Mouse (Mus musculus) brain, embryonic 18.5 days (tissue): Measurements from ENCODE around the gene Ppcdc.
"Not testable (repeated sequence)": the region's sequence is repeated elsewhere in the genome, so short reads cannot be mapped to it uniquely, and the experiment has no call there.

Experiments
- DNase-seq: peaks from one replicate; pipeline ENCODE4 v3.0.0-alpha.2; 2012; ENCODE audit warnings: low read depth, low spot score

Gene Ppcdc

DNA sequence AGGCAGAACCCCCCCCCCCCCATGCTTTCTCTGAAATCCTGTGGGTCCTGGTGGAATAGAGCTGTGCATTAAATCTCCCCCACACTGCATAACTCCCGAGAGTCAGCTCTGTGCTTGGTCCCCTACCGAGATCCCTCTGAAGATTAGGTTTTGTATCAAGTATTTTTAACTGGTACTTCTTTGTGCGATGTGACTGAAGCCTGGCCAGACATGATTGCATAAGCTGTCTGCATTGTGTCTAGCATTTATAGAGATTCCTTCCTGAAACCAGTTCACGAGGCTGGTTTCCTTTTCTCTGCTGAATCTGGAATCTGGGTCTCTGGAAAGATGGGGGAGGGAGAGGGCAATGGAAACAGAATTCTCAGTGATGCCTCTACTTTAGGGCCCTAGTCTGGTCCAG lies 11.5 kb downstream of the Ppcdc start:
- no peak for DNase-seq

DNA sequence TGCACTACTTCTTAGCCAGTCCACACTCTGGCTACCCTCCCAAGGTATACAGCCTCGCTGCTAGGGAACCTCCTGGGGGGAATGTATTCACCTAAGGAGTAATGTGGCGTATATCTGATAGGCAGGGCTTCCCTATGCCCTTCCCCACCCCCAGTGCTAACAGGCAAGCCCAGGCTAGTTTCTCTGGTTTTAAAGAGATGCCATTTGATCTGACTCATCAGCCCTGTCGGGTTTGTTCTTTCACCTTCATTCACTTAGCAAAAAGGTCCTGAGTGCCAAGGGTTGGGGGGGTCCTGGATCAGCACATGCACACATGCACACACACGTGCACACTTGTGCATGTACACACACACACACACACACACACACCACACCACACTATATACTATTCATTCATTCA lies 12.0 kb downstream of the Ppcdc start:
- no peak for DNase-seq

DNA sequence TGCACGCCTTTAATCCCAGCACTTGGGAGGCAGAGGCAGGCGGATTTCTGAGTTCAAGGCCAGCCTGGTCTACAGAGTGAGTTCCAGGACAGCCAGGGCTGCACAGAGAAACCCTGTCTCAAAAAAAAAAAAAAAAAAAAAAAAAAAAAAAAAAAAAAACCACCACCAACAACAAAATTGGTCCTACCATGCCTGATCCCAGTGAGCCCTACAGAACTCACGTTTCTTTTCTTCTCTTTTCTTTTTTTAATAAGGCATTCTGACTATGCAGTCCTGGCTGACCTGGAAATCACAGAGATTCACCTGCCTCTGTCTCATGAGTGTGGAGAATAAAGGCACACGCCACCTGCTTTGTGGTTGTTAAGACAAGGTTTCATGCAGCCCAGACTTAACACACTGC lies 12.8 kb downstream of the Ppcdc start:
- DNase-seq = not testable (repeated sequence)

DNA sequence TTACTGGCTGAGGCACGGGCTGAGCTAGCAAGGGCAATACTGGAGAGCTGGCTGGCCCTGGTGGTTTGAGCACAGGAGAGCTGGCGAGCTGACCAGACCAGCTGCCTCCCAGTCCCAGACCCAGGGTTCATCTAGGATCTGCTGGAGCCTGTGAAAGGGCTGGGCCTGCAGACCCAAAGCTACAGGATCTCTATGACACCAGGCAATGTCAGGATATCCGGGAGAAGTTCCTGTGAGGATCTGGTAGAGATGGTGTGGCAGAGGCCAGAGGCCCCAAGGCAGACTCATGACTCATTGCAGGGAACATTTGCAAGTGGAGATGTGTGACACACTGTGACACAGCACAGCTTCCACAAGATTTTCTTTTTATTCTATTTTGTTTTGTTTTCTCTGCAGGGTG lies 14.8 kb downstream of the Ppcdc start:
- no peak for DNase-seq

DNA sequence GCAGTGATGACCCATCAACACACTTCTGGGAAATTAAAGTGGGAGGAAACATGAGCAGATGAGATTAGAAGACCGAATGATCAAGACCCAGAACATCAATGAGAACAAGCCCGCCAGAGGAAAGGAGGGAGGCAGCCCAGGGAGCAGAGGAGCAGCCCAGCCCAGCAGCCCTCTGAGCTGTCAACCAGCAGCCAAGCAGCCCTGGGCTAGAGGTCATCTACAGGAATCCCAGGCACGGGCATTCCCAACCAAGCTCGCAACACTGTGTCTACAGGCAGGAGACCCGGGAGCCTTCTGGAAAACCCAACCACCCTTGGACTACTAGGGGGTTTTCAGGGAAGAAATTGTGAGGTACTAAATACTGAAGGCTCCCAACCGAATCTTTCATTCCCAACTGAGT lies 15.9 kb downstream of the Ppcdc start:
- no peak for DNase-seq

DNA sequence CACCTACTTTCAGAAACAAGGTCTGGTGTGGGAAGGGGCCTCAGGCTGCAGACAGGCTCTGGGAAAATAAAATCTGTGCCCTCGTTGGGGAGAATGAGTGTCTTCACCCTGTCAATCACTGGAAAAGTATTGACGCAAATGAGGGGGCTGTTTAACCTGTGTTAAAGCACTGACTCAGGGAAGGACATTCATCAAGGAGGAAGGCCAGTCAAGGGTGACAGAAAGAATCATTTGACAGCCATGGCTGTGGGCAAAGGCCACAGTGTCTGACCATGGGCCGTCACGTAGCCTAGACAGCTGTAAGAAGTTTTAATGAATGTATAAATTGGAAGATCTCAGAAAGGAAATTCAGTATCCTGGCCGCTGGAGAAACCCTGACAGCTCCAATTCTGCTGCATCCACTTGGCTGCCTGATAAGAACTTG lies 18.2 kb downstream of the Ppcdc start:
- DNase-seq = no peak

DNA sequence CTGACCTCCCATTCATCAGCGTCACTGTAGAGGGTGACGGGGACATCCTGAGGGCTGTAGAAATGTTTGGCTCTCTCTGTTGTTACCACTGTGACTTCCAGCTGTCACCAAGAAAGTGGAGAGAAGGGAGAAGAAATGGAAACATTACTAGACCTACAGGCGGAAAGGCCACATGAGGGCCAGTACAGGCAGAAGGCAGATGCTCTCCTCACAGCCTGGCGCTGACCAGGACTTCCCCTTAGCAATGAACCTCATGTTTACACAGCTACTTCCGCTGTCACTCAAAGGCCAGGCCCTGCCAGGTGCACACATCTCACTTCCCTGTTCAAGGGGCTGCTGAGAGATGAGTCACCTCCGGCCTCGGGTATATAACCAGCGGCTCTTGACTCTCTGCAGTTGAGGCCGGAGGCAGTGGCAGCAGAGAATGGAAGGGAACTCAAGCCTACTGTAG lies 18.8 kb downstream of the Ppcdc start:
- DNase-seq = no peak

DNA sequence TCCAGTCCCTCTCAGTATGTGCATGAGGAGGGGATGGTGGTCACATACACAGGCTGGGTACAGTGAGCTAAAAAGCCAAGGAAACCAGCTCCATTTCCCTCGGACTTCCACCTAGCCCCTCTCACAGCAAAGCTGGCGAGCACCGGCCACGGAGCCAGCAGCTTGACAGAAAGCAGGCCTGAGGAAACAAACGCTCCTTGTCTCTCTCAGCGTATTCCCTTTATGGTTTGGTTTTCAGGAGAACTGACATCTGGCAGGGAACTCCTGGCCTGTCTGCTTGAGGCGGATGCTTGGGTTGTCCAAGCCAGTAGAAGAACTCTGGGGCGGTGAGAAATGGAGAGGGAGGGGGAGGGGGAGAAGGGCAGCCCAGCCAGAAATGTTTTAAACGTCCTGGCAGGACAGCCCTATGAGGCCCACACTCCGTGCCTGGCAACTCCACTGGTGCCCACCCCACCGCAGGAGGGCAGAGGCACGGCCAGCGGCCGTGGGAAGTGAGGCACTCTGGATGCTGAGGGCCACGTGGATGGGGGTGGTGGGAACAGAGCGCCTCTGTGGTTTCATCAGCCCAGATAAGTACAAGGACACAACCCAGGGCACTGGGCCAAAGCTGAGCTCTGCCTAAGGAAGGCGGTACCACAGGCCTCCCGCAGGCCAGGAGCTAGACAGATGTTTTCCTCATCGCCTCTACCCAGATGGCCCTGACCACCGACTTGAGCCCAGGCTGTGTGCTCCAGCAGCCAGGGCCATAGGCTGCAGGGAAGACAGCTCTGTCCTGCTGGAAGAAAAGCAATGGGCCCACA lies 19.4 kb downstream of the Ppcdc start:
- no peak for DNase-seq

DNA sequence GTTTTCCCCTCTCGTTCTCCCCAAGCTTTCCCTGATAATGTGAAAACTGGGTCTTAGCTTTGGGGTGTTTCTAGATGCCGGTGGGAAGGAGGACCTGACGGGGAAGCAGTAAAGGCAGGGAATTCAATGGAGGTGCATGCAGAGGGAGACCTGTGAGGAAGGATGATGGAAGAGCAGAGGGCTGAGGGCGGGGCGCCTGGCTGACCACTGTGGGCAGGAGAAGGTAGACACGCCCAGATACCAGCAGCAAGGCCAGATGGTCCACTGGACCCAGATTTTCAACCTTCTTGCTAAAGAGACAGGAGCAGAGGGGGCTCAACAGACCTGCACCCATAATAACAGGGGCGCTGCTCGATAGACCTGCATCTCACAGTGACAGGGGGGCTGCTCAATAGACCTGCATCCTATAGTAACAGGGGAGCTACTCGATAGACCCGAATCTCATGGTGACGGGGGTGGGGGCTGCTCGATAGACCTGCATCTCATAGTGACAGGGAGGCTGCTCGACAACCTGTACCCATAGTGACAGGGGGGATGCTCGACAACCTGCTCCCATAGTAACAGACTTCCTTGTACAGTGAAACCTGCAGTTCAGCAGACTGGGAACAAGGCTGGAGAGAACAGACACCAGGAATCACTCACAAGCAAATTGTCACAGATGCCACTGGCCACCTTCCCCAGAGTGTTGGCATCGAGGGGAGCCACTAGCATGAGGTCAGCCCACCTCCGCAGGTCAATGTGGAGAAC lies 20.2 kb downstream of the Ppcdc start:
- DNase-seq = no peak

DNA sequence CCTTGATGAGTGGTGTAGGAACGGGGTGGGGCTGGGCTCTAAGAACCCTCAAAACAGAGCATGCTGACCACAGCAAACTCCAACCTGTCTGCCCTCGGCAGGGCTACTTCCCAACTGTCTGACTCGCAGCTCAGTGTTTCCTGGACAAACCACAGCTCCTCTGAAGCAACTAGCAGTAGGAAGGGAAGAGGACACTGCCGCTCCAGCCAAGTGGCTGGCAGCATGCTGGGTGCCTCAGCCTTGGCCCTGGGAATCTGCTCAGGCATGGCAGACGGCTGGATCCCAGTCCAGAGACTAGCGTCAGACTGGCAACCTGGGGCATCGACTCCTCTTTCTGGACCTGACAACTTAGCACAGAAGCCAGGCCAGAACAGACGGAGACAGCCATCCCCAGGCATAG lies 22.6 kb downstream of the Ppcdc start:
- DNase-seq = no peak

DNA sequence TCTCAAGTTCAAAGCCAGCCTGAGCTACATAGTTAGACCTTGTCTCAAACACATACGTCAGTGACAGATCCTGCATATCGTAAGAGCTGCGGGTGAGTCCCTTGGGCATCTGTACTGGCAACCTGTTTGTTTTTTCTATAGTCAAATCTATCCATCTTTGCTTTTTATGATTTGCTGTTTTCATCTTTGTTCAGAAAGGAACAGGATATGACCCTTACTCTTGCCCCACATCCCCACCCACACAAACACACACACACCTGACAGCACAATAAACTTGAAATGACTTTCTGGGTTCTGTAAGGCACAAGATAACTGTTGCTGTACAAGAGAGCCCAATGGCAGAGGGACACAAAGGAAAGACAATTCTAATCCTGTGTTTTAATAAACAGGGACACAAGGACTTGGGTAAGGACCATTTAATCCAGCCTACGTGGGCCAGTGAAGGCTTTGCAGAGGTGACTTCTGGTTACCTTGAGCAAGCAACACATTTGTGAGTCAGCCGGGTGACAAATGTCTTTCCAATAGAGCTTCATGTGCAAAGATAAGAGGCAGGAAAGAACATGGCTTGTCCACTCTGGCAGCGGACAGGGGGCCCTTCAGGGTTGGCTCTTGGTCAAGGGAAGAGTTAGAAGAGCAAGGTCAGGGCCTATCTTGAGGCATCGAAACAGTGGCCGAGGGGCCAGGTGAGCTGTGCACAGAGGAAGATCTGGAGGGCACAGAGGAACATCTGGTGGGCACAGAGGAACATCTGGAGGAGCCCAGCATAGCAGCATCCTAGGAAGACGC lies 32.6 kb downstream of the Ppcdc start:
- no peak for DNase-seq

DNA sequence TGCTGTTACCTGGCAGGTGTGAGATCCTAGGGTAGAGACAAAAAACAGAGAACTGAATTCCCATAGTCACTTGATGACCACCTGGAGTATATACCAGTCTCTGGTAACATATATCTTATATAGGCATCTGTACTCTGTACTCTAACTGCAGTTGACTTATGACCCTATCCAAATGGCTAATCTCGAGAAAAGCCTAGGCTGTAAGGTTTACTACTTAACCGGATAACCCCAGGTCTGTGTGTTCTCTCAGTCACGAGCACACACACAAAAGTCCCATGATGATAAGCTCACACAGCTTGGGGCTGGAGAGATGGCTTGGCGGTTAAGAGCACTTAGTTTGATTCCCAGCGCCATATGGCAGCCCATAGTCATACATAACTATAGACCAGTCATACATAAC lies 33.5 kb downstream of the Ppcdc start:
- no peak for DNase-seq

DNA sequence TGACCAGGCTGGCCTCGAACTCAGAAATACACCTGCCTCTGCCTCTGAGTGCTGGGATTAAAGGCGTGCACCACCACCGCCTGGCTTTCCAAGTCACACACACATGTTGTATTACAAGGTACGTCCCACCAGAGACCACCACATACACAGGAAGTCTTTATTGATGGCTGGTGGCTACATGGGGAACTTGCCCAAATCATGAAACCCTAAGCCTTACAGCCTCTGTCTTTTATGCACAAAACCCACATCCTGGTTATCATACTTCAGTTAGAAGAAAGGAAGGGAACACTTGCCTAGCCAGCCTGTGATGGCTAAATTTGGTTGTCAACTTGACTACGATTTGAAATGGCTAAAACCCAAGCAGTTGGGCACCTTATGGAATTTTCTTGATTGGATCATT lies 35.9 kb downstream of the Ppcdc start:
- DNase-seq = no peak

DNA sequence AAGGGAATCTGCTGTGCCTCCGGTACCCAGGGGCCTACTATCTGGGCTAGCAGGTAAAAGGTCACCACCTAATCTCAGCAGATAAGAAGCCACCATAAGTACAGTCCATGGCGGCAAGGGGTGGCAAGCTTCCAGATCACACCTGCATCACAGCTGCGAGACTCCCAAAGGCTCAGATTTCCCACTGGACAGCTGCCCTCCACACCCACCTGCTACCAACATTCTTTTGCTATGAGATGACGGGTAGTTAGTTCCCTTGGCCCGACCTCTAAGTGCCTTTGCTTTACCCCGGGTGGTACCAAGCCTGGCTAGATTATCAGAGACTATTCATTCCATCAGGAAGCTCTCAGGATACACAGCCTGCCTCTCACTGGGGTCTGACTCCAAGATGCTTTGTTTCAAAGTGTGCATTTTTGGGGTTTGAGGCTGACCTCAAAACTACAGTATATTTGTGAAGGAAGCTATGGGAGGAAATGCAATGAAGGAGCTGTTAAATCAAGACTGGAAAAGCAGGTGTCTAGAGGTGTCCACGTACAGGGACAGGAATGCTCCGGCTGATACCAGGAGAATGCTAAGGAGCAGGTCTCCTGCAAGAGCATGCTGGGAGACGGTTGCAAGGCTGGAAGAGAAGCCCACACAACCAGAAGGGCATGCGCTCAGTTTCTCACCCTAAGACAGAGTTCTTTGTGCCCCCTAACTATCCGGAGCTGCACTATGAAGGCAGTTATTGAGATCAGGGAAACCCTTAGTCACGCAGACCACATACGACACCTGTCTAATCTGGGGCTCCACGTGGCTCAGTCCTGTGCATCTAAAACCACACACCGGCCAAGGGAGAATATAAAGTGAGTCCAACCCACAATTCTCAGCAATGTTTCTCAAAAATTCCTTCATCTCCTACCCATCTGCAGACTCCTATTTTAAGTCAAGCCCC lies 37.3 kb downstream of the Ppcdc start:
- no peak for DNase-seq

DNA sequence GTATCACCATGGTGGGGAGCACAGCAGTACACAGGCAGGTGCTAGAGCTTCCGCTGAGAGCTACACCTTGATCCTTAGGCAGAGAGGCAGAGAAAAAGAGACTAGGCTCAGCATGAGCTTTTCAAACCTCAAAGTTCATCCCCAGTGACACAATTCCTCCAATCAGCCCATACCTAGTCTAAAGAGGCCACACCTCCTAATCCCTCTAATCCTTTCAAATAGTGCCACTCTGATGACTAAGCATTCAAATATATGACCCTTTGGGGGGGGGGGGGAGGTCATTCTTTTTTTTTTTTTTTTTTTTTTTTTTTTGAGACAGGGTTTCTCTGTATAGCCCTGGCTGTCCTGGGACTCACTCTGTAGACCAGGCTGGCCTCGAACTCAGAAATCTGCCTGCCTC lies 41.2 kb downstream of the Ppcdc start:
- no peak for DNase-seq

DNA sequence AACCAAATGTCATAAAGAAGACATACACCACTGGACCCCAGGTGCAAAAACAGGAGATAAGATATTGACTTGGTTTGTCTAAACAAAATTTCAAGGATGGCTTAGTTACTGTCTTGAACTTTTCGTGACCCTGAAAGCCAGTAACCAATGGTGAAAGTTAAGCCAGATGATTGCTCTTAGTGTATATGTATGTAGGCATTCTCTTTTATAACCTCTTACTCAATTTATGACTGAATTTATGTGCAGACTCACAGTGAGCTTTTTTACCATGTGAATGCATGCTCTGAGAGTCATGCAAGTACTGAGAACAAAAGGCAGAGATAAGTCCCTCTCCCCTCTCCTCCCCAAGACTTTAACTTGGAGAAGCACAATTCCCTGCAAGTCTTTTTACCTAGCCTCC lies 47.0 kb downstream of the Ppcdc start:
- no peak for DNase-seq

DNA sequence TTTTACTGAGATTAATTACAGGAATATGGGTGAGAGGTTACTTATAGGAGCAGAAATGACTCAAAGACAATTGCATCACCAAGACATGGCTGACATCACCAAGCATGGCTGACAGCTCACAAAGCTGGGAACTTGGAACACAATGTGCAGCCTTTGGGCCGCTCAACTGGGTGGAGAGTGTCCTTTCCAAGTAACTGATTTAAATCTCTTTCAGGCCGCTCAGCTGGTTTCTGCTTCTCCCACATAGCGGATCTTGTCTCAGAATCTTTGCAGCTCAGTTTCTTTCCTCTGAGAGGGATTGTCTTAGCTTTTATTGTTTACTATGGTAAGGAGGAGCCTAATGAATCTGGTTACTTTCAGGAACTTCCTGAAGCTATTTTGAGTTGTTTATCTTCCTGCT lies 49.1 kb downstream of the Ppcdc start:
- no peak for DNase-seq

DNA sequence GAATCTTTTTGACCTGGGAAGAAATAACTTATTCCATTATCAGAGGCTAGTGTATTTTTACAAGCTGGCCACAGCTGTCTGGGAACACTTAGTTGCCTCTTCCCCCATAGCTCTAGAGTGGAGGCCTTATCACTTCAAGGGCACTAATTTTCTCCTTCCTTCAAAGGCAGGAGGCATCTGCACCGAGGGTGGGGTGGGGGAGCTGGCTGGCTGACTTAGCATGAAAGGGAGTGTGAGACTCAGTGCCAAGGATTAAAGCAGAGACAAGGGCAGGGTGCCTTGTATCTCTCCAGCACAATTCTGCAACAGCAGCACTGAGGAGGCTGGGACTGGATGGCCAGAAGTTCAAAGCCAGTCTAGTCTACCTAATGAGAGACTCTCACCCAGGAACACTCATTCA lies 50.8 kb downstream of the Ppcdc start:
- no peak for DNase-seq

DNA sequence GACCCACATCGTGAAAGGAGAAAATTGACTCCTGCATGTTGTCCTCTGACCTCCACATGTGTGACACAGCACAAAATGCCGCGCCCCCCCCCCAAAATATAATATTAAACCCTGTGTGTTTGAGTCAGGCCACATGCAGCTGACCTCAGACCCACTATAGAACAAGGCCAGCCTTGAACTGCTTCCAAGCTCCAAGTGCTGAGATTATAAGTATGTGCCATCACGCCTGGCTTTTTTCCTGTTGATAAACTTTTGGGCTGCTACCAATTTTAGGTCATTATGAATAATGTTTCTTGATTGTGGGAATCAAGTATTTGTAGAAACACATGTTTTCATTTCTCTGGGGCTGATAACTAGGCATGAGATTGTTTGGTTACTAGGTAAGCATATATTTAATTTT lies 53.0 kb downstream of the Ppcdc start:
- no peak for DNase-seq

DNA sequence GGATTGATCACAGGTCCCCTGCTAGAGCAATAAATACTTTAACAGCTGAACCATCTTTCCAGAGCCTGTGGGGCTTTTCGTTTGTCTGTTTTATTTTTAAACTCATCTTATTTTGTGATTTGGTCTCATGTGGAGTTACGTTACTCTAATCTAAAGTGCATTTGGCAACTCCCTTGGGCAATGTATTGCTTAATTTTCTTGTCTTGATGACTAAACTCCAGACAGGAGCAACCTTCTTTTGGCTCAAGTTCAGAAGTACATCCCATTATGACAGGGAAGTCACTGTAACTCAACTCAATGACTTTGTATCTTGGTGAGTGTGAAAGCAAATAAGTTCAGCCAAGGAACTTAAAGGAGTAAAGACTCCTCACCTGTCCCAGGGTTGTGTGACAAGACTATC lies 55.3 kb downstream of the Ppcdc start:
- no peak for DNase-seq

DNA sequence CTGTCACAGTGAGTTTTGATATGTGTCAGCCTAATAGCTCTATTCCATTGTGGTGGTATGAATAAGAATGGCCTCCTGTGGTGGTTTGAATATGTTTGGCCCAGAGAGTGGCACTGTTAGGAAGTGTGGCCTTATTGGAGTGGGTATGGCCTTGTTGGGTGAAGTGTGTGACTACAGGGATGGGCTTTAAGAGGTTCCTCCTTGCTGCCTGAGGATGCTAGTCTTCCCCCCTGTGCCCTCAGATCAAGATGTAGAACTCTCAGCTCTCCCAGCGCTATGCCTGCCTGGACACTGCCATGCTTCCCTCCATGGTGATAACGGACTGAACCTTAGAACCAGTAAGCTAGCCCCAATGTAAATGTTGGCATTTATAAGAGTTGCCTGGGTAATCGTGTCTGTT lies 78.9 kb downstream of the Ppcdc start:
- DNase-seq = no peak
